Mouse (Mus musculus) liver, postnatal 0 days (tissue): ENCODE results near the gene Ucp3. TPM values are rescaled to one million over a fixed set of nuclear protein-coding genes. Genes with fewer than 3 reads are reported as not detected.

Experiments
- ATAC-seq: fragments of 200-750 bp; cut with Nextera tagmentation; 2 replicates; pipeline ENCODE4 v1.8.0; 2017; ENCODE audit warnings: mild to moderate bottlenecking, moderate library complexity
- DNase-seq: peaks from one replicate; pipeline ENCODE4 v3.0.0-alpha.2; 2016
- H3K27ac ChIP-seq: fragments of 300-500 bp; sonication (generic); 2 replicates; pipeline ENCODE4 v1.5.1; 2014; ENCODE audit warnings: antibody characterized with exemption, moderate library complexity, mild to moderate bottlenecking, low read depth
- H3K27me3 ChIP-seq: fragments of 300-500 bp; sonication (generic); 2 replicates; pipeline ENCODE4 v1.6.1; 2014; ENCODE audit warnings: low read length, control low read depth, mixed read lengths; ENCODE audit not compliant: insufficient read depth
- H3K36me3 ChIP-seq: fragments of 300-500 bp; sonication (generic); replicated peaks from 2 replicates; pipeline ENCODE4 v1.6.1; 2014; ENCODE audit warnings: mild to moderate bottlenecking, control low read depth, low read length, moderate library complexity, mixed read lengths; ENCODE audit not compliant: insufficient read depth
- H3K4me1 ChIP-seq: fragments of 300-500 bp; sonication (generic); 2 replicates; pipeline ENCODE4 v1.6.1; 2014; ENCODE audit warnings: antibody characterized with exemption, mild to moderate bottlenecking, control low read depth; ENCODE audit not compliant: insufficient read depth
- H3K4me2 ChIP-seq: fragments of 300-500 bp; sonication (generic); 2 replicates; pipeline ENCODE4 v1.6.1; 2014; ENCODE audit warnings: low read depth, mild to moderate bottlenecking, low read length, moderate library complexity, mixed read lengths
- H3K4me3 ChIP-seq: fragments of 300-500 bp; sonication (generic); 2 replicates; pipeline ENCODE4 v1.5.1; 2014; ENCODE audit warnings: low read depth, low read length
- H3K9ac ChIP-seq: fragments of 300-500 bp; sonication (generic); replicated peaks from 2 replicates; pipeline ENCODE4 v1.6.1; 2014; ENCODE audit warnings: mild to moderate bottlenecking, moderate library complexity
- H3K9me3 ChIP-seq: fragments of 300-500 bp; sonication (generic); 2 replicates; pipeline ENCODE4 v1.6.1; 2016; ENCODE audit warnings: mild to moderate bottlenecking, control low read depth, low read length, mixed read lengths
- CTCF ChIP-seq: sonication (generic); IDR thresholded peaks from 2 replicates; pipeline ENCODE4 v1.5.1; 2016; ENCODE audit warnings: antibody characterized with exemption, low read depth
- EP300 ChIP-seq: IDR thresholded peaks from 2 replicates; pipeline ENCODE4 v1.6.1; 2016; ENCODE audit warnings: antibody characterized with exemption, low read depth, mild to moderate bottlenecking
- WGBS: fragments of 180-500 bp; shearing (Covaris S2); extraction: QIAGEN DNeasy Blood & Tissue Kit; methylation state at CpG from one replicate; pipeline ENCODE4 v1.1.7; 2014; ENCODE audit not compliant: insufficient replicate concordance; 5-methylcytosine and 5-hydroxymethylcytosine counted together
- polyA plus RNA-seq: library from polyadenylated mRNA; unstranded; fragments of >200 nt; fragmentation: Nextera tagmentation; extraction: Ambion mirVana; gene quantifications from 2 replicates; pipeline ENCODE4 v1.2.1, GENCODE M21; 2015

Ucp3 gene
- polyA plus RNA-seq = 0.08 and 0.21 TPM in 2 replicates

- H3K36me3 ChIP-seq = peaks cover 16% of the 10 kb centered on the region
- no peak for ATAC-seq
- WGBS = 84% methylated on average over 6 of the region's 6 CpGs
- H3K4me3 ChIP-seq = no peak within 1 kb of the TSS
- no peak for TF ChIP-seq CTCF
- TF ChIP-seq EP300 = no peak
- no peak for DNase-seq
- peaks cover 23% of the 10 kb centered on the region for H3K4me1 ChIP-seq
- no peaks in the 10 kb centered on the region for H3K9me3 ChIP-seq
- no peaks in the 10 kb centered on the region for H3K27me3 ChIP-seq
- H3K27ac ChIP-seq = no peak within 1 kb of the TSS
- no peak within 1 kb of the TSS for H3K4me2 ChIP-seq
- no peak within 1 kb of the TSS for H3K9ac ChIP-seq
Measured at GRCm38 (mm10) chr7:100472777-100473176, at the start of gene Ucp3. Ucp3 (plus strand) TSS chr7:100472990.

DNA sequence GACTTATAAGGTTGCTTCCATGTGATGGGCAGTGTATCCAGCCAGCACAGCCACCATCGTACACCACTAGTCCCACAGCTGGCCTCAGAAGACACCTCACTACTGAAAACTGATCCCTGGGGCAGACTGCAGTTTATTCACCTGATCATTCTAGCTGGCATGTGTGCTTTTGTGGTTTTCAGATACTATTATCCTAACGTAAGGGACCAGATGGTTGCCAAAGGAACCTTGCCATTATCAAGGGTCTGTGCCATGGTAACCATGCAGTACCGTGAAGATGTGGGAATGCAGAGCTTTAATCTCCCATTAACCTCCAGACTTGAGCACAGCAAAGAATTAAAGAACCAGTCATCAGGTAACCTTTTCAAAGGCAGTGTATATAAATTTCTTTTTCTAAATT, 47.0 kb upstream of the Ucp3 start:
- ATAC-seq = no peak
- H3K27ac ChIP-seq = no peak overlapping the region
- H3K4me1 ChIP-seq = no peaks in the 10 kb centered on the region
- H3K27me3 ChIP-seq = no peaks in the 10 kb centered on the region
- H3K4me2 ChIP-seq = no peak overlapping the region
- H3K9ac ChIP-seq = no peak overlapping the region
- WGBS = 85% methylated on average over 3 of the region's 3 CpGs
- H3K36me3 ChIP-seq = peaks cover 53% of the 10 kb centered on the region
- no peak overlapping the region for H3K4me3 ChIP-seq
- no peak for TF ChIP-seq EP300
- TF ChIP-seq CTCF = no peak
- DNase-seq = no peak
- no peaks in the 10 kb centered on the region for H3K9me3 ChIP-seq

DNA sequence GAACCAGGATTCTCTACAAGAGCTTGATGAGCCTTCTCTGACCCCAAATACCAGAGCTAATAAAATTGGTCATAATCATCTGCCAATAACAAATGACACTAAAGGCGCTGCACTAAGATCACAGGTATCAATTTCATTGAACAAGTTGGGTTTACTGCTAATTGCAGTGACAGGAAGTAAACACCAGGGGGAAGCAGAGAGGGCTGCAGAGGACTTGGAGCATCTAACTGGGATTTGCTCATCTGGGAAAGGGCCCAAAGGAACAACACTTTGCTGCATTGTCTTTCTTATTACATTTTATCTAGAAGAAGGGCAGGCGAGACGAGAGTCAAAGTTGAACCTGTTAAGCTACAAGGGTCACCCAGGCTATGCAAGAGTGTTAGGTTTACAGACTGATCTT, 43.7 kb upstream of the Ucp3 start:
- H3K4me1 ChIP-seq = no peaks in the 10 kb centered on the region; the same call in 1 of the 2 replicates
- H3K4me2 ChIP-seq = no peak overlapping the region
- DNase-seq (peak; percentile 52), ATAC-seq (no peak)
- TF ChIP-seq CTCF = peak; percentile 98
- TF ChIP-seq EP300 = no peak
- H3K9me3 ChIP-seq = no peaks in the 10 kb centered on the region
- H3K27ac ChIP-seq = no peak overlapping the region
- H3K36me3 ChIP-seq = peaks cover 58% of the 10 kb centered on the region
- no peak overlapping the region for H3K4me3 ChIP-seq
- H3K9ac ChIP-seq = no peak overlapping the region
- 61% methylated on average over 3 of the region's 3 CpGs for WGBS
- H3K27me3 ChIP-seq = no peaks in the 10 kb centered on the region

DNA sequence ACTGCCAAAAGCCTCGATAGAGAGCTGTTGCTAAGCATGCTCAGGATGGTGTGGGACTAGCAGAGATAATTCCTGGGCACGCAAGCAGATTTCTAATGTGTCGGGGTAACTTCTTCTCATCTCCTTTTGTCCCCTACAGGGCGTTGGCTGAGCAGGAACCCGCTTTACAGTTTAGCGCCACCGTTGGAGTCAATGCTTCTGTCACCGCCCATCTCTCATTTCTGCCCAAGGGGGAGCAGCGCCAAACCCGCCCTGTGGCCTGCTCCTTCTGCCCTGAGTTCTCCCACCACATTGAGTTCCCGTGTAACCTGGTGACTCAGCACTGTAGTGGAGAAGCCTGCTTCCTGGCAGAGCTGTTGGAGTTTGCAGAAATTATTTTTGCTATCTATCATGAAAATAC, 42.9 kb upstream of the Ucp3 start:
- no peaks in the 10 kb centered on the region; the same call in 1 of the 2 replicates for H3K4me1 ChIP-seq
- 79% methylated on average over 11 of the region's 11 CpGs for WGBS
- H3K9ac ChIP-seq = no peak overlapping the region
- 0 out of 2 replicates have a peak overlapping the region, but pooled peaks have one; percentile 35 for H3K27ac ChIP-seq
- DNase-seq (no peak), ATAC-seq (no peak; the same call in 1 of the 2 replicates)
- no peaks in the 10 kb centered on the region for H3K9me3 ChIP-seq
- H3K4me2 ChIP-seq = no peak overlapping the region
- H3K36me3 ChIP-seq = peaks cover 51% of the 10 kb centered on the region
- TF ChIP-seq CTCF (no peak), EP300 (no peak)
- no peaks in the 10 kb centered on the region for H3K27me3 ChIP-seq
- no peak overlapping the region for H3K4me3 ChIP-seq

- H3K27ac ChIP-seq = 0 out of 2 replicates have a peak overlapping the region, but pooled peaks have one; percentile 39
- no peak for TF ChIP-seq EP300
- no peak for TF ChIP-seq CTCF
- H3K4me1 ChIP-seq = no peaks in the 10 kb centered on the region; the same call in 1 of the 2 replicates
- H3K9ac ChIP-seq = no peak overlapping the region
- no peak overlapping the region for H3K4me2 ChIP-seq
- H3K4me3 ChIP-seq = no peak overlapping the region
- H3K27me3 ChIP-seq = no peaks in the 10 kb centered on the region
- WGBS = 63% methylated on average over 5 of the region's 5 CpGs
- H3K9me3 ChIP-seq = no peaks in the 10 kb centered on the region
- H3K36me3 ChIP-seq = peaks cover 54% of the 10 kb centered on the region
- peak; percentile 75 for ATAC-seq
- DNase-seq = peak; percentile 67
Measured at GRCm38 (mm10) chr7:100431103-100431502, 41.7 kb upstream of the Ucp3 start.

DNA sequence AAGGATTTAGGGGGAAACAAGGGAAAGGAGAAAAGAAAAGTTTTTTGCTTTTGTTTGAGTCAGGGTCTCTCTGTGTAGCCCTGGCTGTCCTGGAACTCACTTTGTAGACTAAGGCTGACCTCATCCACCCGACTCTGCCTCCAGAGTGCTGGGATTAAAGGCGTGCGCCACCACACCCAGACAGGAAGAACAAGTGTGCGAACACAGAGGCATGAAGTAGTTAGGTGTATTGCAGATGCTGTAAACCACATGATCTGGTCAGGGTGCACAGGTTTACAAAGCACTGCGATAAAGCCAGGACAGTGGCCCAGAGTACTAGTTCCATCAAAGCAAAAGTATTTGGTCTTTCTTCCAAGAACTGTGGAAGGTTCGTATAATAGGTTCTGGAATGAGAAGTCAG, 39.5 kb upstream of the Ucp3 start:
- H3K27me3 ChIP-seq = no peaks in the 10 kb centered on the region
- H3K4me3 ChIP-seq = no peak overlapping the region
- H3K9me3 ChIP-seq = no peaks in the 10 kb centered on the region
- no peak overlapping the region for H3K4me2 ChIP-seq
- H3K36me3 ChIP-seq = peaks cover 55% of the 10 kb centered on the region
- no peak overlapping the region for H3K27ac ChIP-seq
- no peak for ATAC-seq
- H3K4me1 ChIP-seq = no peaks in the 10 kb centered on the region; the same call in 1 of the 2 replicates
- TF ChIP-seq CTCF (no peak), EP300 (no peak)
- WGBS = 93% methylated on average over 6 of the region's 6 CpGs
- no peak overlapping the region for H3K9ac ChIP-seq
- DNase-seq = no peak

DNA sequence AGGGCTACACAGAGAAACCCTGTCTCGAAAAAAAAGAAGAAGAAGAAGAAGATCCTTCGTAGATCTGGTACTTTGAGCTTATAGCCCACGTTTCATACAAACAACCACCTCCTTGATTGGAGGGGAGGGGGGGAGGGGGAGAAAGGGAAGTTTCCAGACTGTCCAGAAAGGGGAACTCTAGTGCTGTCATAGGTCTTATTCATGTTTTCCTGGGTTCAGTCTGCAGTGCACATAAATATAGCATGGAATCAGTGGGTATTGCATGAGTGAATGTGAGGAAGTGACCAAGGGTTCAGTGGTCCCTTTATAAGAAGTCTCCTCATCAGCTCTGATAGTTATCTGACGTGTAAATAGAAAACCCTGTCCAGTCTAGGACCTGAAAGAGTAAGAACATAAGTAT, 29.1 kb upstream of the Ucp3 start:
- Histone ChIP-seq H3K36me3 (peaks cover 51% of the 10 kb centered on the region), H3K27ac (no peak overlapping the region), H3K27me3 (no peaks in the 10 kb centered on the region), H3K4me1 (no peaks in the 10 kb centered on the region), H3K4me2 (no peak overlapping the region), H3K9ac (no peak overlapping the region), H3K4me3 (no peak overlapping the region), H3K9me3 (no peaks in the 10 kb centered on the region)
- TF ChIP-seq EP300 = no peak
- no peak for TF ChIP-seq CTCF
- no peak for DNase-seq
- peak; percentile 56 for ATAC-seq
- 56% methylated on average over 4 of the region's 4 CpGs for whole genome bisulfite sequencing
